Mouse (Mus musculus) hindbrain, embryonic 16.5 days (tissue): ENCODE measurements around the gene Zbtb16. TPM values are rescaled to one million over a fixed set of nuclear protein-coding genes. Genes with fewer than 3 reads are reported as not detected.

Experiments used
- ATAC-seq: fragments of 200-750 bp; cut with Nextera tagmentation; 2 replicates; pipeline ENCODE4 v1.8.0; 2017; ENCODE audit warnings: moderate TSS enrichment, moderate library complexity
- H3K27ac ChIP-seq: fragments of 300-500 bp; sonication (generic); 2 replicates; pipeline ENCODE4 v1.5.1; 2014; ENCODE audit warnings: low read depth, mild to moderate bottlenecking, control low read depth, low read length, moderate library complexity
- H3K27me3 ChIP-seq: fragments of 300-500 bp; sonication (generic); replicated peaks from 2 replicates; pipeline ENCODE4 v1.6.1; 2014; ENCODE audit warnings: low read length; ENCODE audit not compliant: control insufficient read depth, insufficient read depth
- H3K36me3 ChIP-seq: fragments of 300-500 bp; sonication (generic); 2 replicates; pipeline ENCODE4 v1.6.1; 2014; ENCODE audit warnings: mild to moderate bottlenecking, low read length, moderate library complexity, mixed read lengths; ENCODE audit not compliant: control insufficient read depth, insufficient read depth
- H3K4me1 ChIP-seq: fragments of 300-500 bp; sonication (generic); 2 replicates; pipeline ENCODE4 v1.6.1; 2014; ENCODE audit warnings: low read depth, low read length; ENCODE audit not compliant: control insufficient read depth, insufficient read depth
- H3K4me2 ChIP-seq: fragments of 300-500 bp; sonication (generic); 2 replicates; pipeline ENCODE4 v1.6.1; 2014; ENCODE audit warnings: mild to moderate bottlenecking, low read length, control low read depth, moderate library complexity
- H3K4me3 ChIP-seq: fragments of 300-500 bp; sonication (generic); 2 replicates; pipeline ENCODE4 v1.5.1; 2014; ENCODE audit warnings: mild to moderate bottlenecking, low read length, control low read depth, moderate library complexity
- H3K9ac ChIP-seq: fragments of 300-500 bp; sonication (generic); 2 replicates; pipeline ENCODE4 v1.6.1; 2014; ENCODE audit warnings: low read depth, mild to moderate bottlenecking, control low read depth, low read length, moderate library complexity
- H3K9me3 ChIP-seq: fragments of 300-500 bp; sonication (generic); 2 replicates; pipeline ENCODE4 v1.6.1; 2014; ENCODE audit warnings: mild to moderate bottlenecking, low read length, moderate library complexity; ENCODE audit not compliant: control insufficient read depth
- WGBS: fragments of 180-500 bp; shearing (Covaris S2); extraction: QIAGEN DNeasy Blood & Tissue Kit; methylation state at CpG from one replicate; pipeline ENCODE4 v1.1.7; 2014; 5-methylcytosine and 5-hydroxymethylcytosine counted together
- polyA plus RNA-seq: library from polyadenylated mRNA; unstranded; fragments of >200 nt; fragmentation: Nextera tagmentation; extraction: Ambion mirVana; gene quantifications from 2 replicates; pipeline ENCODE4 v1.2.1, GENCODE M21; 2015

Gene Zbtb16
- polyA plus RNA-seq, 1 experiment from 2014 or later, result 8.4 TPM

GRCm38 (mm10) chr9:48748216-48748615 is 87.8 kb downstream of the Zbtb16 start:
- no peak overlapping the region for H3K4me2 ChIP-seq
- no peaks in the 10 kb centered on the region for H3K36me3 ChIP-seq
- WGBS, result 90% methylated on average over 4 of the region's 4 CpGs

DNA sequence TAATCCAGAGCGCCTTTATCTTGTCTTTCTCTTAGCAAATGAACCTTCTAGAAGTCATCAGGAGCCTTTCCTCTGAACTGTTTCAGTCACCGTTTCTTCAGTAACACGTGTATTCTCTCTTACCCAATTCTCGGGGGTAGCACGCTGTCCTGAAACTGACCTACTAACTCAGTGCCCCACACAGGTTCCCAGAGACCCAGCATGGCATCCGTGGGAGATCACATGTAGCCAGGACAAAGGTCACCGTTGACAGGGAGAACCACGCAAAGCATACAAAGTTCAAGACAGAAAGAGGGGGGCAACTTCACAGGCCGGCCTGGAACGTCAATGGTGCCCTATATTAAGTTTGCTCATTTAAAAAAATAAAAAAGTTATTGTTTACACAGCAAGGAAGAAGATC is 89.5 kb downstream of the Zbtb16 start:
- peaks cover 3% of the 10 kb centered on the region; the same call in 1 of the 2 replicates for H3K4me1 ChIP-seq
- H3K4me2 ChIP-seq, result no peak overlapping the region
- no peak for ATAC-seq
- H3K4me3 ChIP-seq, result no peak overlapping the region
- no peaks in the 10 kb centered on the region for H3K36me3 ChIP-seq
- H3K9ac ChIP-seq, result no peak overlapping the region
- H3K27ac ChIP-seq, result no peak overlapping the region
- 93% methylated on average over 10 of the region's 10 CpGs for WGBS
- no peaks in the 10 kb centered on the region for H3K9me3 ChIP-seq
- no peaks in the 10 kb centered on the region for H3K27me3 ChIP-seq

More at GRCm38 (mm10) chr9:48748216-48748615, 87.8 kb downstream of the Zbtb16 start:
- Histone ChIP-seq H3K9me3 (no peaks in the 10 kb centered on the region), H3K27ac (no peak overlapping the region), H3K27me3 (no peaks in the 10 kb centered on the region), H3K4me1 (peaks cover 3% of the 10 kb centered on the region; the same call in 1 of the 2 replicates), H3K9ac (no peak overlapping the region), H3K4me3 (no peak overlapping the region)
- no peak for ATAC-seq

- no peaks in the 10 kb centered on the region for H3K9me3 ChIP-seq
Measured at GRCm38 (mm10) chr9:48745347-48746119, 90.5 kb downstream of the Zbtb16 start.

GRCm38 (mm10) chr9:48744916-48745315 is 91.1 kb downstream of the Zbtb16 start:
- ATAC-seq, result no peak
- WGBS, result 79% methylated on average over 13 of the region's 13 CpGs
- no peak overlapping the region for H3K4me3 ChIP-seq

More at GRCm38 (mm10) chr9:48745347-48746119, 90.5 kb downstream of the Zbtb16 start:
- ATAC-seq, result no peak
- H3K36me3 ChIP-seq, result no peaks in the 10 kb centered on the region
- H3K27ac ChIP-seq, result no peak overlapping the region
- no peak overlapping the region for H3K4me3 ChIP-seq
- H3K9ac ChIP-seq, result no peak overlapping the region
- peaks cover 8% of the 10 kb centered on the region for H3K4me1 ChIP-seq
- WGBS, result 74% methylated on average over 5 of the region's 5 CpGs
- H3K4me2 ChIP-seq, result no peak overlapping the region
- no peaks in the 10 kb centered on the region for H3K27me3 ChIP-seq

DNA sequence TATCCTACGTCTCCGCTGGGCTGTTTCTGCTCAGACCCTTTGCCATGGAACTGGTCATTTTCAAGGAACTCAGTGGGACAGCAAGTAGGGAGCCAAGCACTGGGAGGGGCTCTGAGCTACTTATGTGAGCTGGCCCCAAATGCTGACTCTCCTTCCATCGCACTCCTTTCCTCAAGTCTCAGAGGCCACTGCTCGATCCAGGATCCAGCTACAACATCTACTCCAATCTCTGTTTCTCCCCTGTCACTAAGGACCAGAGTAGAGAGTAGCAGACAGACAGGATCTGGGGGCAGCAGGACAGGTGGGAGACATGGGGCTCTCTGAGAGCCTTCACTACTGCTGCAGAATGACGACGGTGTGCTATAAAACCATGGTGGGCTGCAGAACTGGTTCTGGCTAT is 91.6 kb downstream of the Zbtb16 start:
- no peak overlapping the region for H3K4me2 ChIP-seq
- H3K4me1 ChIP-seq, result peaks cover 19% of the 10 kb centered on the region
- H3K27ac ChIP-seq, result no peak overlapping the region
- H3K9me3 ChIP-seq, result no peaks in the 10 kb centered on the region
- H3K27me3 ChIP-seq, result no peaks in the 10 kb centered on the region
- no peaks in the 10 kb centered on the region for H3K36me3 ChIP-seq
- ATAC-seq, result no peak
- H3K4me3 ChIP-seq, result no peak overlapping the region
- WGBS, result 76% methylated on average over 6 of the region's 6 CpGs
- H3K9ac ChIP-seq, result no peak overlapping the region

More at GRCm38 (mm10) chr9:48744916-48745315, 91.1 kb downstream of the Zbtb16 start:
- H3K9ac ChIP-seq, result no peak overlapping the region
- H3K27ac ChIP-seq, result no peak overlapping the region
- H3K4me1 ChIP-seq, result peaks cover 15% of the 10 kb centered on the region
- no peak overlapping the region for H3K4me2 ChIP-seq
- H3K36me3 ChIP-seq, result no peaks in the 10 kb centered on the region
- H3K27me3 ChIP-seq, result no peaks in the 10 kb centered on the region
- H3K9me3 ChIP-seq, result no peaks in the 10 kb centered on the region

- Histone ChIP-seq H3K27ac (no peak overlapping the region), H3K4me3 (no peak overlapping the region), H3K9ac (no peak overlapping the region), H3K4me2 (no peak overlapping the region), H3K36me3 (no peaks in the 10 kb centered on the region), H3K4me1 (peaks cover 23% of the 10 kb centered on the region), H3K9me3 (no peaks in the 10 kb centered on the region), H3K27me3 (no peaks in the 10 kb centered on the region)
- 86% methylated on average over 9 of the region's 11 CpGs for WGBS
- no peak for ATAC-seq
Measured at GRCm38 (mm10) chr9:48743338-48744285, 92.4 kb downstream of the Zbtb16 start.

DNA sequence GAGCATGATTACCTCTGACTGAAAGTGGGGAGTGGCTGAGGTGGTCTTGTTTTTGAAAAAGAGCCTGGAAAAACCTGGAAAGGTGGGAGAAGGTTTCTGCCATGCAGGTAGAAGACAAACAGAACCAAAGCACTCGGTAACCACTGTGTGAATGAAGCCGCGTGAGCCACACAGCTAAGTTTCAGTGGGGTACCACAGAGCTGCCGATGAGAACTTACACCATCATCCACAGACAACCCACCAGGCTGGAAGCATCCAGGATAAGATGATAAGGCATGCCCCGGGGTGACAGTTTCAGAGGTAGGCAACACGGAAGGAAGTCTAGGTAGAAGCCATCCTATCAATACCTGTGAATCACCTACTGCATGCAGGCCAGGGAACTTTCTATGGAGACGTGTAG is 93.9 kb downstream of the Zbtb16 start:
- H3K36me3 ChIP-seq, result no peaks in the 10 kb centered on the region
- H3K27ac ChIP-seq, result no peak overlapping the region
- no peaks in the 10 kb centered on the region for H3K9me3 ChIP-seq
- no peaks in the 10 kb centered on the region for H3K27me3 ChIP-seq
- no peak overlapping the region for H3K9ac ChIP-seq
- peaks cover 32% of the 10 kb centered on the region for H3K4me1 ChIP-seq
- no peak overlapping the region for H3K4me3 ChIP-seq
- no peak for ATAC-seq
- H3K4me2 ChIP-seq, result no peak overlapping the region
- WGBS, result 94% methylated on average over 7 of the region's 7 CpGs

DNA sequence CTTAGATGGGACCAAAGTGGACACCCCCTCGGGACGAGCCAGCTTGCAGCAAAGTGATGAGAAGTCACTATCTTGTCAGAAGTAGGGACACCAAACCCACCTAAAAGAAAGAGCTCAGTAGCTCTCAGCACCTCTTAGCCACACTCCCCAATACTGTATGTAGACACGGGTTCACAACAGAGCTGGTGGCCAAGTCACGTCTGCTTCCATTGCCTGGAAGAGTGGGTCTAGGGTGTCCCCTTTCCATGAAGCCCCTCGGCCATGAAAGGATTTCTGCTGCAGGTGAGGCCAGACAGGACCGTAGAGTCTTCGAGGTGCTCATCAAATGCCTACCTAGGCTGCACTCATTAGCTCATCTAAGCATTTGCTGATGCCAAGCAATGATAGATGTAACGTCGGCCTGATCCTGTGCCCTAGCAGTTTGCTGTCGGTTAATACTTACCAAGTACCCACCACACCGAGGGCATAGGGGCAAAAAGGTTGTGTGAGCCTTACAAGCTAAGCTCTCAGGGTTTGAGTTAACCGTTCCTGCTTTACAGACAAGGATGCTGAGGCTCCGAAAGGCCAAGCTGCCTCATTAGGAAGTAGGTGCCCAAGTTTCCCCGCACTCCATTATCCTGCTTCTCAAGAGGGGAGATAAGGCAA is 94.5 kb downstream of the Zbtb16 start:
- H3K36me3 ChIP-seq, result no peaks in the 10 kb centered on the region
- H3K4me3 ChIP-seq, result no peak overlapping the region
- WGBS, result 95% methylated on average over 14 of the region's 14 CpGs
- H3K9me3 ChIP-seq, result no peaks in the 10 kb centered on the region
- H3K9ac ChIP-seq, result no peak overlapping the region
- H3K4me2 ChIP-seq, result no peak overlapping the region
- no peaks in the 10 kb centered on the region for H3K27me3 ChIP-seq
- H3K27ac ChIP-seq, result no peak overlapping the region
- H3K4me1 ChIP-seq, result peaks cover 37% of the 10 kb centered on the region
- ATAC-seq, result no peak
